Mouse (Mus musculus): ENCODE data around the gene Ccin. TPM values are rescaled to one million over a fixed set of nuclear protein-coding genes. Genes with fewer than 3 reads are reported as not detected.

The Ccin gene
- not detected in 2 replicates for polyA plus RNA-seq (2012; ENCODE audit: insufficient read depth, insufficient read length, missing spikeins)

DNA sequence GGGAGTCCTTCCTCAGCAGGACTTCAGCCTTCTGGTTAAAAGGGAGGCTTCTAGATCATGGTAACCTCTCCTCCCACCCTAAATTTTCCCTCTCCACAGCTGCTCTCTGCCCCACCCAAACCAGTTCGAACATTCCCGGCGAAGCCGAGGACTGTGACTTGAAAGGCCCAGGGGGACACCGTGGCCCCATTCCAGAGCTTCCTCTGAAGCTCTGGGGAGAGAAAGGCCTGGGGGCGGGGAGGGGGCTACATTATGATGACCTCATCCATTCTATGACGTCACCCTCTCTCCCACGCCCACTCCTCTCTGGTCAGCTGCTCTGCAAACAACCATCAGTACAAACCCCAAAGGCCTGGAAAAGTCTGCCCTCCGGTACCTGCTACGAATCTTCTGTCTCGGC lies at the start of gene Ccin:
Gene Ccin, plus strand, starts transcription at position 303 of the 400 bp plus-strand sequence.
- Histone ChIP-seq H3K4me1 (ENCODE audit: control insufficient read depth, insufficient read depth, insufficient read length, low read length) (peaks cover 5% of the 10 kb centered on the region; the same call in 1 of the 2 replicates), H3K4me3 (ENCODE audit: insufficient read depth, low read depth, low read length) (peak within 1 kb of the TSS; percentile 41; the same call in 1 of the 2 replicates), H3K27ac (replicated peaks; ENCODE audit: low read depth, low read length) (no peak within 1 kb of the TSS)

DNA sequence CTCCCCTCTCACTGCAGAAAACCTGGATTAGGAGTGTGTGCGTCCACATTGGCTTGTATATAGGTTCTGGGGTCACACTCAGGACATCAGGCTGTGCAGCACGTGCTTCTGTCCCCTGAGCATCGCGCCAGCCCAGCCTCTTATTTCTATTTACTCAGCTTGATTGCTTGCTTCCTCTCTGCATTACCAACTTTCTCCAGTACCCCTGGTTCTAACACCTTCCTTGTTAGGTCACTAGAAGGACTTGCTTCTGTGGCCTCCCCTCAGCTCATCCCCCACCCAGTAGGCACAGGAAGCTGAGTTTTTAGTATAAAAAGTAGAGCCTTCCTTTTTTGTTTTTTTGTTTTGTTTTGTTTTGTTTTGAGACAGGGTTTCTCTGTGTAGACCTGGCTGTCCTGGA lies 47.1 kb upstream of the Ccin start:
- no peak overlapping the region for H3K4me3 ChIP-seq (ENCODE audit: insufficient read depth, low read depth, low read length)
- H3K4me1 ChIP-seq (ENCODE audit: control insufficient read depth, insufficient read depth, insufficient read length, low read length): no peaks in the 10 kb centered on the region
- no peak overlapping the region for H3K27ac ChIP-seq (replicated peaks; ENCODE audit: low read depth, low read length)

DNA sequence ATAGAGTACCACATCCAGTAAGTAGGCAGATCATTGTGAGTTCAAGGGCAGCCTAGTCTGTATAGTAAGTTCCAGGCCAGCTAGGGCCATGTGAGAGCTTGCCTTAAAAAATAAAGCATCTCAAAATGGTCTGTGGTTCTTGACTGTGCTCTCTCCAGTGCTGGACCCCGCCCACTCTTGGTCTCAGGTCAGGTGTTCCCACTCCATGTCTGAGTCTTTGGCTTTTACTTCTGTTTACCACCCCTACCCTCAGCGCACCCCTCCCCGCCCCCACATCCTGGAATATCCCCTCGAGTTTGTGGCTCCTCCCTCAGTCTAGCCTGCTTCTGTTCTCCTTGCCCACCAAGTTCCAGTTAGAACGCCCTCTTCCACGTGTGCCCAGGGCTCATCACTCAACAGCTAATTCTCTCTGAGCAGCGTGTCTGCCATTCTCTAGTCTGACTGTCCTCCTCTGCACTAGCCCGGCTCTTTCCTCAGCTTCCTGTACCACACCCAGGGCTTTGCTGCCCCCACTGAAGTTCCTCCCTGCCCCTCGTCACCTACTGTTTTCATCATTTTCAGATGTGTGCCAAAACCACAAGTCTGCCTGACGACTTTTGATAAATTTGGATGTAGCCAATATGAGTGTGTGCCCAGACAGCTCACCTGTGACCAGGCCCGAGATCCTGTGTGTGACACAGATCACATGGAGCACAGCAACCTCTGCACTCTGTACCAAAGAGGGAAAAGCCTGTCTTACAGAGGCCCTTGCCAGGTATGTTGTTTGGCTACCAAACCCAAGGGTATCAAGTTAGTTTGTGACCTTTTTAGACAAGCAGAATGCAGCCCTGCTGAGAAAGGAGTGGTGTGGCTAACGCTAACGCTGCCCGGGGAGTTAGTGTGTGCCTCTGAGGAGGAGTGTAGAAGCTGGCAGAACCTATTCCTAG lies 46.3 kb upstream of the Ccin start:
- Histone ChIP-seq H3K4me3 (ENCODE audit: insufficient read depth, low read depth, low read length) (no peak overlapping the region), H3K27ac (replicated peaks; ENCODE audit: low read depth, low read length) (no peak overlapping the region), H3K4me1 (ENCODE audit: control insufficient read depth, insufficient read depth, insufficient read length, low read length) (no peaks in the 10 kb centered on the region)

DNA sequence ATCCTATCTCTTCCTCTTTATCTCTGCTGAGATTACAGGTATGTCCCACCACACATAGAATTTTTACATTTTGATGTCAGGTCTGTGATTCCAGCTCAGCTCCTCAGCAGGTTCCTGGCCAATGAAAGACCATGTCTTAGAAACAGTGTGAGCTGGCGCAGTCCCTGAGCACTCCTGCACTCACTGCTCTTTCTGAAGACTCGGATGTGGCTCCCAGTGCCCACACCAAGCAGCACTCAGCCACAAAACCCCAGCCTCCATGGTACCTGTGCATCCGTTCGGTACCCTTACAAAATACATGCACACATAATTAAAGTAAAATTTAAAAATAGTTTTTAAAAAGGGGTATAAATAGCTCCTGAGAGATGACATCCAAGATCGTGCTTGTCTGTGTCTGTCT lies 42.0 kb upstream of the Ccin start:
- H3K4me3 ChIP-seq (ENCODE audit: insufficient read depth, low read depth, low read length): no peak overlapping the region
- H3K4me1 ChIP-seq (ENCODE audit: control insufficient read depth, insufficient read depth, insufficient read length, low read length): no peaks in the 10 kb centered on the region
- no peak overlapping the region for H3K27ac ChIP-seq (replicated peaks; ENCODE audit: low read depth, low read length)

DNA sequence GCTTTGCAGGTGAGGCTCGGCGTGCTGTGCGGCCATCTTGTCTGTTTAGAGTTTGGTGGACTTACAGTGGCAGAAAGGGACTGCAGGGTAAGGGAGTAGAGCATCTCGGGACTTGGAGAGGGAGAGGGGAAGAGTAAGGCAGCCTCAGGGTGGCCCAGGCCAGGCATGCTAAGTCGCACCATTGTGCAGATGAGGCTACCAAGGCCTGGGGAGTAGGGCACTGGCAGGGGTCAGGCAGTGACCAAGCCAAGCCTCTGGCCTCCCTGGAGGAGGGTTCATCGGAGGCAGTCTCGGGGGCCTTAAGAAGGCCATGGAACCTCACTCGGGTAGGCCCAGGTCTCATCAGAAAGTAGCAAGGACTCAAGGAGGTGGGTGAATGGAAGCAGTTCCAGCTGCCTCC lies 40.9 kb upstream of the Ccin start:
- H3K27ac ChIP-seq (replicated peaks; ENCODE audit: low read depth, low read length): no peak overlapping the region
- no peaks in the 10 kb centered on the region for H3K4me1 ChIP-seq (ENCODE audit: control insufficient read depth, insufficient read depth, insufficient read length, low read length)
- H3K4me3 ChIP-seq (ENCODE audit: insufficient read depth, low read depth, low read length): no peak overlapping the region

DNA sequence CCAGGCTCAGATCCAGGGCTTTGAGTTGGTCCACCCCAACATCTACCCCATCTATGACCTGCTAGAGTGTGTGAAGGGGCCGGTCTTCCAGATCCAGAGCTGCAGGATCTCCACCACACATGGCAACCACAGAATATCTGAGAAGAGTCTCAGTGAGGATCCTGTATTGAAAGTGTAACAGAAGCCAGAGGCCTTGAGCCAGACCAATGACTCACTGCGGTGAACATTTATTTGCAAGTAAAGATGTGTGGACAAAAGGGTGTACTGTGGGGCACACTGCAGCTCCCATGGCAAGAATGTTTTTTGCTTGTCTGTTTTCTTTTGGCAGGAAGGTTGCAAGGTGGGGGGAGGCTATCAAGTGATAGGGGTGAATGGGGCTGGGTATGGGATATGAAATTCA lies 35.7 kb upstream of the Ccin start:
- no peaks in the 10 kb centered on the region for H3K4me1 ChIP-seq (ENCODE audit: control insufficient read depth, insufficient read depth, insufficient read length, low read length)
- no peak overlapping the region for H3K27ac ChIP-seq (replicated peaks; ENCODE audit: low read depth, low read length)
- H3K4me3 ChIP-seq (ENCODE audit: insufficient read depth, low read depth, low read length): no peak overlapping the region

DNA sequence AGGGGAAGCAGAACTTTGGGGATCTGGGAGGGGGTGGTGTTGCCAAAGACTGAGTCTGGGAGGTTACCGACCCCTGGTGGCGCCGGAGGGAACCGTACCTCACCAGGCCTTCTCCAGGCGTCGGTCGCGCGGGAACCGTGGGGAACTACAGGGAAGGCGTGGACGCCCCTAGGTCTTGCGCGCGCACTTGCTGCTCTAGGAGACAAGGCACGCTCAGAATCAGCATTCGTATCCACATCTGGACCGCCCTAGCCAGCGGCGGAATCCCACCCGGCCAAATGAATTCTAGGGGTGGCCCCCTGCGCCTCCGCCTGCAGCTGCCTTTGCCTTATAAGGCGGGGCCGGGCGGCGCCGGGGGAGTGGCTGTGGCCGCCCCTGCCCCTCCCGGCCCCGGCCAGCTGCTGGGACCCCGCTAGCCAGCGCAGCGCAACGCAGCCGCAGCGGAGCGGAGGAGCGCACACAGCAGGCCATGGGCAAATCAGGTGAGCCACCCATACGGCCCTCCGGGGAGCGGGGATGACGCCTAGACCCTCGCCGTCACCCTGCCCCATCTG lies 25.9 kb upstream of the Ccin start, which contains the start of gene Glipr2:
Gene Glipr2, plus strand, starts transcription at position 110 of the 554 bp plus-strand sequence.
- Histone ChIP-seq H3K27ac (replicated peaks; ENCODE audit: low read depth, low read length) (peak within 1 kb of the TSS; percentile 14), H3K4me3 (ENCODE audit: insufficient read depth, low read depth, low read length) (peak within 1 kb of the TSS; percentile 61), H3K4me1 (ENCODE audit: control insufficient read depth, insufficient read depth, insufficient read length, low read length) (no peaks in the 10 kb centered on the region; the same call in 1 of the 2 replicates)

DNA sequence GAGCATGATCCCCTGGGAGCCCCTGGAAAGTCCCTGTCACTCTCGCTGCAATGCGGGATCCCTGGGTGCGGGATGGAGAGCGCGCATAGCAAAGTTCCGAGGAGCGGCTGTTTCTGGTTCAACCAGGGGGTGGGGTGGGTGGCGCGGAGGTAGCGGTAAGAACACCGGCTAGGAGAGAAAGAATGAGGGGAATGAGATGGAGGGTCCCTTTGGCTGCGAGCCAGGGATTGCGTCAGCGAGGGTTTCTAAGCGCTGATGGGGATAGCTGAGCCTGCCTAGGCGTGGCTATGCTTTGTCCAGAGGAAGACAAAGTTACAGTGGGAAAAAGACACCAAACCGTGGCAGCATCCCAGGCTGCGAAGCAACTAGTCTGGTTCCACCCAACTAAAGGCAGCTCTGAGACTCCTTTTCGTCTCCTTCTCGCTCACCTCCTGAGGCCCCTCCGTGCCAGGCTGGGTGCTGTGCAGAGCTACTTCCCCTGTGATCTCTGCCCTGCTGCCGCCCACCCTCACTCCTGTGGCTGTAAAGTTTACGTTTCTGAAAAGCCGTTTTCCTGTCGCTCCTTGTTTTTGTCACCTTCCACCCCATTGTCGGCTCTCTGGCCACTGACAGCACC lies 25.3 kb upstream of the Ccin start:
- peak overlapping the region; percentile 61 for H3K4me3 ChIP-seq (ENCODE audit: insufficient read depth, low read depth, low read length)
- peak overlapping the region; percentile 14 for H3K27ac ChIP-seq (replicated peaks; ENCODE audit: low read depth, low read length)
- H3K4me1 ChIP-seq (ENCODE audit: control insufficient read depth, insufficient read depth, insufficient read length, low read length): no peaks in the 10 kb centered on the region; the same call in 1 of the 2 replicates

DNA sequence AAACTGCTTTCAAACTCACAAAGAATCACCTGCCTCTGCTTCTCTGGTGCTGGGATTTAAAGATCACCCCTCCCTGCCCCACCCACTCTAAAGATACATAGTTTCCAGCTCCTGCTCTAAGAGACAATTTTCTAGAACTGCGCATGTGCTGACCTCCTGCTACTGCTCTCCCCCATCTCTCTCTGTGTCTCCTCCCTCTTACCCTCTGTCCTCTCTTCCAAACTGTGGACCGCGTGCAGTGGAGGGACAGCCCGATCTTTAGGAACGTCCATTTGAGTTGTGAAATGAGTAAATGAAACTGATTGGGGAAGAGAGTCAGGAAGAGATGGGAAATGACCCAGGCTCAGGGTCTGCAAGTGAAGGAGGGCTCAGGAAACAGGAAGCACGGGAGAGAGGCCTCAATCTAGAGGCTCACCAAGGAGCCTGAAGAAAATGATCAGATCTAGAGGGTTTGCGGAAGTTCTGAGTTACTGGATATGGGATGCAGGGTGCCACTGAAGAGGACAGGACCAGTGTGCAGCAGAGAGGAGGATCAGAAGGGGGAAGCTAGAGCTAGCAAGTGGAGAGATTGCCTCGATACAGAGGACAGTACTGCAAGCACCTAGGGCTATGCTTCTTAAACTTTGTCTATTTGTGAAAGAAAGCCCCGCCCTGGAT lies 23.6 kb upstream of the Ccin start:
- H3K4me3 ChIP-seq (ENCODE audit: insufficient read depth, low read depth, low read length): no peak overlapping the region
- no peaks in the 10 kb centered on the region; the same call in 1 of the 2 replicates for H3K4me1 ChIP-seq (ENCODE audit: control insufficient read depth, insufficient read depth, insufficient read length, low read length)
- no peak overlapping the region for H3K27ac ChIP-seq (replicated peaks; ENCODE audit: low read depth, low read length)

DNA sequence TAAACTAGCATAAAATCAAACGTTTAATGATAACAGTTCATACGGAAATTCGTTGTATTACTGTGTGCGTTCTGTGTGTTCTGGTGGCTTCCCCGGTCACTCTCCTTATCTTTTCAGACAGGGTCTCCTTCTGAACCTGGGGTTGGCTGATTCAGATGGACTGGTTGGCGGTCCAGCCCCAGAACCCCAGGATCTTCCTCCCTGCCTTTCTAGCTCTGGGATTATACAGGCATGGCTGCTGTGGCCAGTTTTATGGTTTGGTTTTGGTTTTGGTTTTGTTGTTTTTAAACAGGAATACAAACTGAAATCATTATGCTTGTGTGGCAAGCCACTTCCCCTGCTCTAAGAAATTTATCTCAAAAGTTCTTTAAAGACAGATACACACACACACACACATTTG lies 23.1 kb upstream of the Ccin start:
- no peak overlapping the region for H3K27ac ChIP-seq (replicated peaks; ENCODE audit: low read depth, low read length)
- H3K4me3 ChIP-seq (ENCODE audit: insufficient read depth, low read depth, low read length): no peak overlapping the region

DNA sequence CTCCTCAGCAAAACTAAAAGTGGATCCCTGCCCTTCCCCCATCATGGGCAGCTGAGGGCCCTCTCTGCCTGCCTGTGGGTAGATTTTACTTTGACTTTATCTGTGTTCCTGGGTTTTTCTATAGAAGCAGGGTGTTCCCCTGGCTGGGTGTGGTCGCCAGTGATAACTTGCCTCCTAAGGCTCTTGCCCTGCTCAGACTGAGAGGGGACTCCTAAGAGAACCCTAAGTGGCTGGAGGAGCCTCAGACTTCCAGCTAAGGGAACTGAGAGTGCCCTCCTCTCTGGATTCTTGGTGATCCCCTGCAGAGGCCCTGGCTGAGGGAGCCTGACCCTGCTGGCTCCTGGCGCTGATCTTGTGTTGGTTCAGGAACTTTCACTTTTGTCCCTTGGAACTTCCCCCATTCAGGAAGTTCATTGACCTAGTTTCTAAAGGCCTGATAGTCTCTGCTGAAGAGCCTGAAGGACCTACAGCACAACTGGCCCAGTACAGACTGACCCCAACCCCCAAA lies 18.9 kb upstream of the Ccin start:
- no peak overlapping the region for H3K27ac ChIP-seq (replicated peaks; ENCODE audit: low read depth, low read length)
- peaks cover 4% of the 10 kb centered on the region; the same call in 1 of the 2 replicates for H3K4me1 ChIP-seq (ENCODE audit: control insufficient read depth, insufficient read depth, insufficient read length, low read length)
- H3K4me3 ChIP-seq (ENCODE audit: insufficient read depth, low read depth, low read length): no peak overlapping the region

More for the DNA sequence above, 23.1 kb upstream of the Ccin start:
- peaks cover 4% of the 10 kb centered on the region for H3K4me1 ChIP-seq (ENCODE audit: control insufficient read depth, insufficient read depth, insufficient read length, low read length)

DNA sequence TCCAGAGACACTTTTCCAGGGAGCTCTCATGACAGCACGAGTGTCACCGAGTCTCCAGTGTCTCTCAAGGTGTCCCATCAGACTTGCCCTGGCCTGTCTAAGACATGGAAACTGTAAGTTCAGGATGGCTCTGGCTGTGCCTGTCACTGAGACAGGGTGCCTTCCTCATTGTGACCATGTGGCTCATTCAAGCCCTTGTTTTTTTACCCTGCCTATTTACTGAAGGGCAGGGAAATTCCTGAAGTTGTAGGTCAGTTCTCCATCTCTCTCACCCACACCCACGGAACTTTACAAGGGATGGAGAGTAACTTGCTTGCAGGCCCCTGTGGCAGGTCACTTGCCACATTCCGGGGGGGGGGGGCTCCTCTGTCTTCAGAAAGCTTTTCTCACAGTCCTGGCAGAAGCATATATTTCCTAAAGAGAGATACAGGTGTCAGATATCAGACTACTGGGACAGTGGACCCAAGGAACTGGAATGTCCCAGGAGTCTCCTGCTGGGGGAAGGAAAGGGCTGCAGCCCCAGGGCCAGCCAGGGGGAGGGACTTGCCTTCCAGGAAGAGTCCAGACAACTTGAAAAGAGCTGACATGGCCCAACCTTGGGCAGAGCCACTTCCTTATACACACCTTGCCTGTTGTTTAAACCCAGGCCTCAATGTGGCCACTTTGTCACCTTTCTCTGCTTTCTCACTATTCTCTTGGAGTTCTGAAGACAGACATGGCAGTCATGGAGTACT lies 18.2 kb upstream of the Ccin start:
- H3K4me1 ChIP-seq (ENCODE audit: control insufficient read depth, insufficient read depth, insufficient read length, low read length): peaks cover 4% of the 10 kb centered on the region; the same call in 1 of the 2 replicates
- no peak overlapping the region for H3K4me3 ChIP-seq (ENCODE audit: insufficient read depth, low read depth, low read length)
- H3K27ac ChIP-seq (replicated peaks; ENCODE audit: low read depth, low read length): no peak overlapping the region

DNA sequence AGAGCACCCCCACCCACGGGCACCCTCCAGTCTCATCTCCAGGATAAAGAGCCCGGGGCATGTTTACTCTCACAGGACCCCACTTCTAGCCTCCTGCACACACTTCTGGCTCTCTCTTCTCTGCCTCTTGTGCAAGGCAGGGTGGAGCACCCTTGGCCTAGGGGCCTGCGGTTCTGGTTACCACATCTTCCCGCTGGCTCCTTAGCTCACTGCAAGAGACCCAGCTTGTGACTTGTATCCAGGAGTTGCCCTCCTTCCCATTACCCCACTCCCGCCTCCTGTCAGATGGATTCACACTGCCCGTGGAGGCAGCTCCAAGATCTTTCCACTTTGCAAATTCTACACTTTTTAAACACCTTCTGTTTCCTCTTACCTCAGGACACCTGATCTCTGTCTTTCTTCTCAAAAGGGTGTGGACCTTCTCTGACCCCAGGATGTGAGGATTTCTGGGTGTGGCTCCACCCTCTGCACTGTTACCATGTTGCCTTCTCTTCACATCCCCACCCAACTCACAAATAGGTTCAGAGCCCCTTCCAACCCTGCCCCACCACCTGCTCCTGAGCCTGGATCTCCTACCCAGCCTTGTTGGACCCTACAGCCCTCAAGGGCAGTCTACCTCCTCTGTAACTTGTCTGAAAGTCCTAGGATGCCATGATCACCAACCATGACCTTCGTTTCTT lies 17.3 kb upstream of the Ccin start:
- Histone ChIP-seq H3K4me3 (ENCODE audit: insufficient read depth, low read depth, low read length) (no peak overlapping the region), H3K27ac (replicated peaks; ENCODE audit: low read depth, low read length) (no peak overlapping the region), H3K4me1 (ENCODE audit: control insufficient read depth, insufficient read depth, insufficient read length, low read length) (peaks cover 4% of the 10 kb centered on the region; the same call in 1 of the 2 replicates)

DNA sequence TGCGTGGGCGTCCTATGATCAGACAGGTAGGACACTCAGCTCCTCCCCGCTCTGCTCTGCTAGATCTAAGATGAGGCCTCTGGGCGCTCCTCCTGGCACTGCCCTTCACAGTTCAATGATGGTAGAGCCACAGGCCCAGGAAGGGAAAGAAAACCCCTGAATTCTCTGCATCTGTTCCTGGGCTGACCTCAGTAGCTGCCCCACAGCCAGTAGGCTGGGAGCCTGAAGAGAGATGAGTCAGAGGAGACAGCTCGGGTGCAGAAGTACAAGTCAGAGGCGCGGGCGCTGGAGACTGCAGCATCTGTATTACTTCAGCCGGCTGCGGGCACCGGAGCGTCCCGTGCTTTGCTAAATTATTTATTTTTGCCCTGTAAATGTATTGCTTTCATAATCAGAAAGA lies 14.6 kb upstream of the Ccin start:
- Histone ChIP-seq H3K4me1 (ENCODE audit: control insufficient read depth, insufficient read depth, insufficient read length, low read length) (peaks cover 11% of the 10 kb centered on the region; the same call in 1 of the 2 replicates), H3K4me3 (ENCODE audit: insufficient read depth, low read depth, low read length) (no peak overlapping the region), H3K27ac (replicated peaks; ENCODE audit: low read depth, low read length) (no peak overlapping the region)
